Mouse (Mus musculus): ENCODE measurements around the gene Stag3.

- TF ChIP-seq POLR2A (IDR thresholded peaks at IDR 0.05; ENCODE audit: borderline replicate concordance, low read depth, low read length) (no peak), CTCF (IDR thresholded peaks at IDR 0.05; ENCODE audit: low read depth, low read length) (no peak)
Measured at GRCm38 (mm10) chr5:138258078-138258477, 22.0 kb upstream of the Stag3 start.
